Mouse (Mus musculus) retina, postnatal 1 day (tissue): Measurements from ENCODE around the gene Rtp4.
A peak's percentile ranks its signal among the peaks of the same experiment; 100 is the strongest.

Experiments
- DNase-seq: peaks from one replicate; pipeline ENCODE4 v3.0.0-alpha.2; 2012

The Rtp4 gene

GRCm38 (mm10) chr16:23520235-23520871 lies at the start of gene Rtp4, which contains the start of gene Masp1:
Rtp4 (plus strand) TSS chr16:23520291.
Masp1 (minus strand) TSS chr16:23520815.
- DNase-seq = peak; percentile 61

- DNase-seq = no peak
These were observed 48.5 kb upstream of the Rtp4 start for GRCm38 (mm10) chr16:23471551-23471950.

- no peak for DNase-seq
These were observed 48.0 kb upstream of the Rtp4 start for GRCm38 (mm10) chr16:23472046-23472445.

- no peak for DNase-seq
These were observed 44.4 kb upstream of the Rtp4 start for GRCm38 (mm10) chr16:23475651-23476050.

GRCm38 (mm10) chr16:23476598-23476997 lies 43.5 kb upstream of the Rtp4 start:
- no peak for DNase-seq

GRCm38 (mm10) chr16:23479872-23480603 lies 40.1 kb upstream of the Rtp4 start:
- DNase-seq = no peak

- DNase-seq = no peak
These were observed 37.9 kb upstream of the Rtp4 start for GRCm38 (mm10) chr16:23482218-23482617.

- DNase-seq = no peak
These were observed 37.2 kb upstream of the Rtp4 start for GRCm38 (mm10) chr16:23482846-23483245.

GRCm38 (mm10) chr16:23483292-23483691 lies 36.8 kb upstream of the Rtp4 start:
- DNase-seq = no peak

- DNase-seq = no peak
These were observed 27.3 kb upstream of the Rtp4 start for GRCm38 (mm10) chr16:23492783-23493182.

- peak; percentile 22 for DNase-seq
These were observed 23.7 kb upstream of the Rtp4 start for GRCm38 (mm10) chr16:23496245-23496924.

GRCm38 (mm10) chr16:23497440-23497839 lies 22.7 kb upstream of the Rtp4 start:
- DNase-seq = peak; percentile 90

GRCm38 (mm10) chr16:23497881-23498280 lies 22.2 kb upstream of the Rtp4 start:
- DNase-seq = no peak

- no peak for DNase-seq
These were observed 21.4 kb upstream of the Rtp4 start for GRCm38 (mm10) chr16:23498691-23499131.

GRCm38 (mm10) chr16:23500558-23500957 lies 19.5 kb upstream of the Rtp4 start:
- DNase-seq = no peak

- no peak for DNase-seq
These were observed 18.8 kb upstream of the Rtp4 start for GRCm38 (mm10) chr16:23501288-23501687.

GRCm38 (mm10) chr16:23502478-23502877 lies 17.6 kb upstream of the Rtp4 start:
- DNase-seq = no peak

- DNase-seq = no peak
These were observed 16.7 kb upstream of the Rtp4 start for GRCm38 (mm10) chr16:23503351-23503750.

GRCm38 (mm10) chr16:23504320-23504744 lies 15.8 kb upstream of the Rtp4 start:
- DNase-seq = peak; percentile 79

- DNase-seq = no peak
These were observed 14.0 kb upstream of the Rtp4 start for GRCm38 (mm10) chr16:23505904-23506687.

- no peak for DNase-seq
These were observed 8.7 kb upstream of the Rtp4 start for GRCm38 (mm10) chr16:23511166-23511935.

GRCm38 (mm10) chr16:23513401-23513800 lies 6.7 kb upstream of the Rtp4 start:
- DNase-seq = no peak
